Mouse (Mus musculus): ENCODE measurements at regions not wholly inside any gene's neighbourhood (a gene's known extent, or its start where the extent isn't known, plus 50 kb on each side); places are given as distances from the start of the nearest gene placed in this dataset.

- H3K4me3 ChIP-seq (replicated peaks in 1 of 3; ENCODE audit: low read depth in 2 of 3, low read length in 2 of 3, poor library complexity in 1 of 3) = no peak overlapping the region
- DNase-seq (ENCODE audit: extremely low read depth) = no peak
- no peaks in the 10 kb centered on the region for H3K27me3 ChIP-seq (replicated peaks)
- no peak overlapping the region for H3K4me2 ChIP-seq (ENCODE audit: insufficient read depth, low read depth, poor library complexity, severe bottlenecking)
- H3K27ac ChIP-seq (ENCODE audit: insufficient read depth, low read depth) = no peak overlapping the region
- H3K9me3 ChIP-seq (replicated peaks; ENCODE audit: low read length) = peaks cover 61% of the 10 kb centered on the region
- no peaks in the 10 kb centered on the region for H3K4me1 ChIP-seq (ENCODE audit: control insufficient read depth in 1 of 2, insufficient read depth in 2 of 2)
- no peaks in the 10 kb centered on the region for H3K36me3 ChIP-seq (replicated peaks in 1 of 2; ENCODE audit: control insufficient read depth in 1 of 2, insufficient read depth in 1 of 2, low read length in 1 of 2)
- no peaks in the 10 kb centered on the region for H3K79me2 ChIP-seq (replicated peaks; ENCODE audit: control insufficient read depth, extremely low read depth, insufficient read depth, poor library complexity, severe bottlenecking)
- in situ Hi-C loops (cut with MboI; ENCODE audit: low pct_ligation_motif_present, low pct_unique_long_range_greater_than_20kb, low sequenced_read_pairs) (no loop called here), dilution Hi-C loops (cut with MboI; ENCODE audit: extremely low pct_ligation_motif_present, extremely low pct_unique_long_range_greater_than_20kb, low sequenced_read_pairs) (no loop called here)
- TF ChIP-seq RAD21 (IDR thresholded peaks at IDR 0.05; ENCODE audit: low read depth, low read length) = no peak
- no peak for TF ChIP-seq EP300 (IDR thresholded peaks at IDR 0.05; ENCODE audit: low read length)
- no peak for TF ChIP-seq CHD2 (IDR thresholded peaks at IDR 0.05; ENCODE audit: low read length)
- TF ChIP-seq PAX5 (IDR thresholded peaks at IDR 0.05; ENCODE audit: low read length) = no peak
- TF ChIP-seq RCOR1 (conservative IDR thresholded peaks at IDR 0.05; ENCODE audit: low read depth, low read length) = no peak
- no peak for TF ChIP-seq ZNF384 (IDR thresholded peaks at IDR 0.05; ENCODE audit: low read depth, low read length)
- no peak for TF ChIP-seq ETS1 (conservative IDR thresholded peaks at IDR 0.05; ENCODE audit: low read depth, low read length)
- no peak for TF ChIP-seq KAT2A (IDR thresholded peaks at IDR 0.05; ENCODE audit: insufficient replicate concordance, low read length)
- no peak for TF ChIP-seq HCFC1 (IDR thresholded peaks at IDR 0.05; ENCODE audit: low read depth, low read length)
- TF ChIP-seq MAZ (IDR thresholded peaks at IDR 0.05; ENCODE audit: low read depth, low read length) = no peak
- TF ChIP-seq BHLHE40 (IDR thresholded peaks at IDR 0.05; ENCODE audit: low read depth, low read length) = no peak
- TF ChIP-seq GABPA (IDR thresholded peaks at IDR 0.05; ENCODE audit: insufficient replicate concordance, low read depth, low read length) = no peak
- no peak overlapping the region for H3K9ac ChIP-seq (ENCODE audit: insufficient read depth, low read depth)
These were observed 374.2 kb downstream of the Cbln4 start for GRCm38 (mm10) chr2:171668791-171669645.

DNA sequence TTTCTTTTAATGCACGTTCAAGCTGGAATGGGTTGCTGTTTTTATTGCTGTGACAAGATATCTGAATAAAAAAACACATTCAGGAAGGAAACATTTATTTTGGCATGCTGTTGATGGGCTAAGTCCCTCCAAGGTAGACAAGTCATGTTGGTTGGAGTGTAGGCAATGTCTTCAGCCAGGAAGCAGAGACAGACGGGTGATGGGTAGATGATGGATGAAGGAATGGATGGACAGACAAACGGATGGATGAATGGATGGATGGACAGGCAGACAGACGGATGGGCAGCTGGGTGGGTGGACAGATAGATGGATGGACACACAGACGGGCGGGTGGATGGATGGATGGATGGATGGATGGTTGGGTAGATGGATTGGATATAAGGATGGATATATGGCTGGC lies 380.7 kb downstream of the Cbln4 start:
- TF ChIP-seq NRF1 (IDR thresholded peaks at IDR 0.05; ENCODE audit: low read depth, low read length) (no peak), CHD2 (IDR thresholded peaks at IDR 0.05; ENCODE audit: low read length) (no peak), ETS1 (conservative IDR thresholded peaks at IDR 0.05; ENCODE audit: low read depth, low read length) (no peak), USF2 (conservative IDR thresholded peaks at IDR 0.05; ENCODE audit: low read depth, low read length) (no peak), ELF1 (IDR thresholded peaks at IDR 0.05; ENCODE audit: low read depth, low read length) (no peak), JUN (IDR thresholded peaks at IDR 0.05; ENCODE audit: insufficient read depth, low read depth, low read length) (no peak), ZKSCAN1 (IDR thresholded peaks at IDR 0.05; ENCODE audit: borderline replicate concordance, low read depth, low read length) (no peak), CHD1 (IDR thresholded peaks at IDR 0.05; ENCODE audit: low read depth, low read length) (no peak), PAX5 (IDR thresholded peaks at IDR 0.05; ENCODE audit: low read length) (no peak), MAZ (IDR thresholded peaks at IDR 0.05; ENCODE audit: low read depth, low read length) (no peak), RCOR1 (conservative IDR thresholded peaks at IDR 0.05; ENCODE audit: low read depth, low read length) (no peak), IRF4 (IDR thresholded peaks at IDR 0.05; ENCODE audit: low read depth, low read length) (no peak), CTCF (conservative IDR thresholded peaks at IDR 0.05 in 1 of 2, IDR thresholded peaks at IDR 0.05 in 1 of 2; ENCODE audit: low read depth in 2 of 2, low read length in 2 of 2) (no peak), BHLHE40 (IDR thresholded peaks at IDR 0.05; ENCODE audit: low read depth, low read length) (no peak), MAFK (IDR thresholded peaks at IDR 0.05; ENCODE audit: insufficient replicate concordance, low read length) (no peak), UBTF (IDR thresholded peaks at IDR 0.05; ENCODE audit: low read depth, low read length) (no peak), E2F4 (IDR thresholded peaks at IDR 0.05; ENCODE audit: insufficient replicate concordance, low read depth, low read length) (no peak), JUND (conservative IDR thresholded peaks at IDR 0.05; ENCODE audit: low read depth, low read length) (no peak), SMC3 (IDR thresholded peaks at IDR 0.05; ENCODE audit: low read depth, low read length) (no peak), MAX (IDR thresholded peaks at IDR 0.05; ENCODE audit: low read length) (no peak)
- H3K4me1 ChIP-seq (ENCODE audit: control insufficient read depth in 1 of 2, insufficient read depth in 2 of 2) = no peaks in the 10 kb centered on the region
- DNase-seq (ENCODE audit: extremely low read depth) = no peak
- in situ Hi-C loops (cut with MboI; ENCODE audit: low pct_ligation_motif_present, low pct_unique_long_range_greater_than_20kb, low sequenced_read_pairs) (no loop called here), dilution Hi-C loops (cut with MboI; ENCODE audit: extremely low pct_ligation_motif_present, extremely low pct_unique_long_range_greater_than_20kb, low sequenced_read_pairs) (no loop called here)
- H3K4me2 ChIP-seq (ENCODE audit: insufficient read depth, low read depth, poor library complexity, severe bottlenecking) = no peak overlapping the region
- H3K36me3 ChIP-seq (replicated peaks in 1 of 2; ENCODE audit: control insufficient read depth in 1 of 2, insufficient read depth in 1 of 2, low read length in 1 of 2) = no peaks in the 10 kb centered on the region
- no peak overlapping the region for H3K27ac ChIP-seq (ENCODE audit: insufficient read depth, low read depth)
- no peaks in the 10 kb centered on the region for H3K79me2 ChIP-seq (replicated peaks; ENCODE audit: control insufficient read depth, extremely low read depth, insufficient read depth, poor library complexity, severe bottlenecking)
- no peak overlapping the region for H3K9ac ChIP-seq (ENCODE audit: insufficient read depth, low read depth)
- no peak overlapping the region for H3K4me3 ChIP-seq (replicated peaks in 1 of 3; ENCODE audit: low read depth in 2 of 3, low read length in 2 of 3, poor library complexity in 1 of 3)
- no peaks in the 10 kb centered on the region for H3K27me3 ChIP-seq (replicated peaks)
- H3K9me3 ChIP-seq (replicated peaks; ENCODE audit: low read length) = peaks cover 59% of the 10 kb centered on the region

Measured in CH12.LX (cell line).